Mouse (Mus musculus) hindbrain, embryonic 15.5 days (tissue): Measurements from ENCODE around the gene Dedd2. TPM values are rescaled to one million over a fixed set of nuclear protein-coding genes. Genes with fewer than 3 reads are reported as not detected.

ENCODE experiments used
- ATAC-seq: fragments of 200-750 bp; cut with Nextera tagmentation; 2 replicates; pipeline ENCODE4 v1.8.0; 2017; ENCODE audit warnings: low read depth, moderate number of reproducible peaks, moderate TSS enrichment; ENCODE audit not compliant: low FRiP score
- H3K27ac ChIP-seq: fragments of 300-500 bp; sonication (generic); replicated peaks from 2 replicates; pipeline ENCODE4 v1.5.1; 2015; ENCODE audit warnings: mild to moderate bottlenecking, inconsistent platforms
- H3K27me3 ChIP-seq: fragments of 300-500 bp; sonication (generic); 2 replicates; pipeline ENCODE4 v1.6.1; 2015; ENCODE audit warnings: control low read depth, inconsistent platforms
- H3K36me3 ChIP-seq: fragments of 300-500 bp; sonication (generic); 2 replicates; pipeline ENCODE4 v1.6.1; 2015; ENCODE audit warnings: control low read depth, inconsistent platforms
- H3K4me1 ChIP-seq: fragments of 300-500 bp; sonication (generic); replicated peaks from 2 replicates; pipeline ENCODE4 v1.6.1; 2015; ENCODE audit warnings: control low read depth, inconsistent platforms
- H3K4me2 ChIP-seq: fragments of 300-500 bp; sonication (generic); 2 replicates; pipeline ENCODE4 v1.6.1; 2015; ENCODE audit warnings: moderate library complexity, mild to moderate bottlenecking, inconsistent platforms
- H3K4me3 ChIP-seq: fragments of 300-500 bp; sonication (generic); 2 replicates; pipeline ENCODE4 v1.5.1; 2015; ENCODE audit warnings: mild to moderate bottlenecking, inconsistent platforms
- H3K9ac ChIP-seq: fragments of 300-500 bp; sonication (generic); 2 replicates; pipeline ENCODE4 v1.6.1; 2015; ENCODE audit warnings: inconsistent platforms
- H3K9me3 ChIP-seq: fragments of 300-500 bp; sonication (generic); 2 replicates; pipeline ENCODE4 v1.6.1; 2016; ENCODE audit warnings: control low read depth, inconsistent platforms
- WGBS: fragments of 180-500 bp; shearing (Covaris S2); methylation state at CpG from one replicate; pipeline ENCODE4 v1.1.7; 2015; 5-methylcytosine and 5-hydroxymethylcytosine counted together
- polyA plus RNA-seq: library from polyadenylated mRNA; unstranded; fragments of >200 nt; fragmentation: Nextera tagmentation; extraction: Ambion mirVana; gene quantifications from 2 replicates; pipeline ENCODE4 v1.2.1, GENCODE M21; 2015

Dedd2 gene
- polyA plus RNA-seq, 1 experiment from 2014 or later = 17.3 TPM

DNA sequence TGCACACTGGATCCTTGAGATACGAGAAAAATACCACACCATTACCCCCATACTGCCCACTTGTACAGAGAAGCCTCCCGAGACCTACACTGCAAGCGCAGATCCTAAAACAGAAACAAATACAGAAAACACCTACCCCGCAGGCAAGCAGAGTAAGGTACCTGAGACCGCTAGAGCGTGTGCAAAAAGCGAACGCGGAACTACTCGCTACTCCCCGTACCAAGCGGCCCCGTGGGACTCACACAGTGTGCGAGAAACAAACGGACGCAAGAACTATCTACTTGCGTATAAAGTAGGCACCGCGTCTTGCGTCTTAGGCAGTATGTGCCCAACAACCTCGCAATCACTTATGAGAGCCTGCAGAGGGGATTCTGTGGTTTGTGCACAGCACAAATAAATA, 38.6 kb downstream of the Dedd2 start:
- H3K36me3 ChIP-seq = no peaks in the 10 kb centered on the region
- H3K9ac ChIP-seq = peak overlapping the region; percentile 17; the same call in 1 of the 2 replicates
- WGBS = 2% methylated on average over 21 of the region's 21 CpGs
- peaks cover 10% of the 10 kb centered on the region; the same call in 1 of the 2 replicates for H3K27me3 ChIP-seq
- no peaks in the 10 kb centered on the region for H3K9me3 ChIP-seq
- H3K27ac ChIP-seq = peak overlapping the region; percentile 27; the same call in 1 of the 2 replicates
- peak overlapping the region; percentile 22 for H3K4me3 ChIP-seq
- peak overlapping the region; percentile 69 for H3K4me2 ChIP-seq
- H3K4me1 ChIP-seq = peaks cover 39% of the 10 kb centered on the region
- ATAC-seq = no peak

DNA sequence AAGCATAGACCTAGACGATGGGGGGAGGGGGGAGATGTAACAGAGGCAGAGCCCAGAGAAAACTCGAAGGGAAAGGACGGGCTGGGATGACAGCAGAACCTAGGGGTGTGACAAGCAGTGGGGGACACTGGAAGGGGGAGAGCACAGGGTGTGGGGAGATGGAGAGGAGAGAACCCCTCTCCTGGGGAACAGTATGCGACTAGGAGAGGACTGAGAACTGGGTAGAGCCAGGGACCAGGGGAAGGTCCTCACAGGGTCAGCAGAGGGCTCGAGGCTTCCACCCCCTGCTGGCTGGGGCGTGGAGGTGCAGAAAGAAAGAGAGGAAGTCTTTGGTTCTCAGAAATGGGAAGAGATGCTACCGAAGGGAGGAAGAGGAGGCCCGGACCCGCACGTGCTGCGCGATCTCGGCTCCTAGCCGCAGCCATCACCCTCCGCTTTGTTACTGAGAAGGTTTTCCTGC, 39.1 kb downstream of the Dedd2 start:
- Histone ChIP-seq H3K4me2 (peak overlapping the region; percentile 69), H3K4me3 (peak overlapping the region; percentile 22), H3K9me3 (no peaks in the 10 kb centered on the region), H3K4me1 (peaks cover 44% of the 10 kb centered on the region), H3K9ac (peak overlapping the region; percentile 17; the same call in 1 of the 2 replicates), H3K27ac (peak overlapping the region; percentile 27; the same call in 1 of the 2 replicates), H3K27me3 (peaks cover 10% of the 10 kb centered on the region; the same call in 1 of the 2 replicates), H3K36me3 (no peaks in the 10 kb centered on the region)
- WGBS = 0% methylated on average over 15 of the region's 15 CpGs
- peak; percentile 5; the same call in 1 of the 2 replicates for ATAC-seq

DNA sequence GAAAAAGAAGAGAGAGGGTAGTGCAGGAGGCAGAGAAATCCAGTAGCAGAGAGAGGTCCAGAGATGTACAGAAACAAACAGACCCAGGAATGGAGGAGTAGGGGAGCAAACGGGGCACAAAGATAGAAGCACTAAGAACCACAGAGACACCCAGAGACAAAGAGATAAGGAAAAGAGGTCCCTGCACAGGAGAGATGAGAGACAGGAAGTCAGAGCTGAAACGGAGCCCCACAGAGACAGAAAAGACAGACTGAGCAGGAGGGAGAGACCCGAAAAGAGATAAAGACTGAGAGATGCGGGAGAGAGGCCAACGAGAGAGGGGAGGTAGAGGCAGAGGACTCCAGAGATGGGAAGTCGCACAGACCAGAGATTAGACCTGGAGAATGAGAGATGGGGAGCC, 39.9 kb downstream of the Dedd2 start:
- H3K27me3 ChIP-seq = peaks cover 10% of the 10 kb centered on the region; the same call in 1 of the 2 replicates
- H3K4me2 ChIP-seq = peak overlapping the region; percentile 69
- 2% methylated on average over 6 of the region's 6 CpGs for WGBS
- peaks cover 52% of the 10 kb centered on the region for H3K4me1 ChIP-seq
- H3K9me3 ChIP-seq = no peaks in the 10 kb centered on the region
- no peaks in the 10 kb centered on the region for H3K36me3 ChIP-seq
- peak overlapping the region; percentile 77 for H3K9ac ChIP-seq
- H3K4me3 ChIP-seq = peak overlapping the region; percentile 53
- peak overlapping the region; percentile 97 for H3K27ac ChIP-seq
- ATAC-seq = no peak

DNA sequence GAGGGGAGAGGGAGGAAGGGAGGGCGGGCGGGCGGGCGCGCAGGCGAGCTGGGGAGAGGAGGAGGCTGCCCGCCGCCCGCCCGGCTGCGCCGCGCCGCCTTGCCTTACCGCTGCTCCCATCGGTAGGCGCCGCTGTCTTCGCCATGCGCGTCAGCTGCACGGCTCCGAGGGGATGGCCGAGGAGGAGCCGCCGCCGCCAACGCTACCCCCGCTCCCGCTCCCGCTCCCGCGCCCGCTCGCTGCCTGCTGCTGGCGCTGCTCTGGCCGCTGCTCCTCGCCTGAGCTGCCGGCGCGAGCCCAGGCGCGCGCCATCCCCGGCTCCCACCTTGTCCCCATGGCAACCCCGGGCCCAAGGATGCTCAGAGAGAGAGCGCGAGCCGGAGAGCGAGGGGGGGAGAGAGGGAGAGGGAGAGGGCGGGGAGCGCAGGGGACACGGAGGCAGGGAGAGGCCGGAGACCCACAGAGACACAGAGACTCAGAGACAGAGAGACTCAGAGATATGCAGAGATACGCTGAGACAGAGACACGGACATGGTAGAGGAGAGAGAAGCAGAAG, 40.7 kb downstream of the Dedd2 start, which contains the start of gene Pou2f2:
Gene Pou2f2 (minus strand): TSS at position 121 of the 556 bp plus-strand sequence.
- peaks cover 10% of the 10 kb centered on the region; the same call in 1 of the 2 replicates for H3K27me3 ChIP-seq
- peak within 1 kb of the TSS; percentile 97 for H3K27ac ChIP-seq
- peak within 1 kb of the TSS; percentile 77 for H3K9ac ChIP-seq
- H3K9me3 ChIP-seq = no peaks in the 10 kb centered on the region
- peaks cover 61% of the 10 kb centered on the region for H3K4me1 ChIP-seq
- peak within 1 kb of the TSS; percentile 69 for H3K4me2 ChIP-seq
- WGBS = 0% methylated on average over 33 of the region's 56 CpGs
- peak; percentile 94 for ATAC-seq
- H3K4me3 ChIP-seq = peak within 1 kb of the TSS; percentile 53
- H3K36me3 ChIP-seq = no peaks in the 10 kb centered on the region

DNA sequence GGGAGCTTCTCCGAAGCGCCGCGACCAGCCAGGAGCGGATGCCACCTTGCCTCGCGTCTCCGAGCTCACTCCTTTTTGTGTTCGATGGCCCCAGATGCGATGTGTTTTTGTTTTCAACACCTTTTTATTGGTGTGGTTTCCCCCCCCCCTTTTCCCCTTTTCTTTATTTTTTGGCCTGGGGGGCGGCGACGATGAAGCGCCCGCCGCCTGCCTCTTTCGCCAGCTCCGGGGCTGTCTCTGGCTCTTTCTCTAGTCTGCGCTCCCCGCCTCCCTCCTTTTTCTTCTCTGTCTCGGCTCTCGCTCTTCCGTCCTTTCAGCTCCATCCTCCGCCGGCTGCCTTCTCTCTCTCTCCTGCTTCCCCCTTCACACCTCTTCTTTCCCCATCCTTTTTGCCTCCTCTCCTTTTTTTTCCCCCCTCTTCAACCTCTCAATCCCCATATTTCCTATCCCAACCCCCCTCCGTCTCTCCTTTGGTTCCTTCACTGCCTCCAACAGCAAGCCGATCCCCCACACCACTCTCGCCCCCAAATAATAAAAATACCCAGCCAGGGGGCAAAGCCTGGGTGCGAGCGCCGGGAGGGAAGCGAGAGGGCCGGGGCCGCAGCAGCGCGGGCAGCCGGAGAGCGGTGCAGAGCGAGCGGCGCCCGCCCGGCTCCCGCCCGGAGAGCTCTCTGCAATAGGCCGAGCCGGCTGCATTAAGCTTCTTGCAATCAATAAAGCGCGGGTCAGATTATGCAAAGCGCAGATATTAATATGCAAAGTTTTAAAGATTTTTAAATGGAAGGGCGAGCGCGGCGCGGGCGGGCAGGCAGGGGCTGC, 41.4 kb downstream of the Dedd2 start:
- peak; percentile 79 for ATAC-seq
- Histone ChIP-seq H3K4me2 (peak overlapping the region; percentile 69), H3K4me1 (peaks cover 67% of the 10 kb centered on the region), H3K4me3 (peak overlapping the region; percentile 53), H3K9ac (peak overlapping the region; percentile 77), H3K27ac (peak overlapping the region; percentile 97), H3K9me3 (no peaks in the 10 kb centered on the region), H3K27me3 (peaks cover 10% of the 10 kb centered on the region; the same call in 1 of the 2 replicates), H3K36me3 (no peaks in the 10 kb centered on the region)
- WGBS = 1% methylated on average over 52 of the region's 56 CpGs

DNA sequence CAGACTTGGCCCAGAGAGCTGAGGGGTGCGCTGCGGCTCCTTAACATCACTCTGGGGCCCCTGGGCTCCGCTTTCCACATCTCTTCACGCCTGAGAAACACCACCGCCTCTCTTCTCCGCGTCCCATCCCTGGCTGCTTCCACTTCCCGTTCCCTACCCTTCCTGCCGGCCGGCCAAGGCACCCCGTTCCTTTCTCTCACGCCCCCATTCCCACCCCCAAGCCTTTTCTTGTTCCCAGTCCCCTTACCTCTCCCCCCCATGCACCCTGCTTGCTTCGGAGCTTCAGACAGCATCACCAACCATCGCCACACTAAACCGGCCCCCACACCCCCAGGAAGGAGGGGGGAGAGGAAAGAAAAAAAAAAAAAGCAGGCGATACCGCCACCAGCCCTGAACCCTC, 42.1 kb downstream of the Dedd2 start:
- H3K36me3 ChIP-seq = no peaks in the 10 kb centered on the region
- no peak for ATAC-seq
- peaks cover 74% of the 10 kb centered on the region for H3K4me1 ChIP-seq
- H3K27me3 ChIP-seq = peaks cover 10% of the 10 kb centered on the region; the same call in 1 of the 2 replicates
- H3K9ac ChIP-seq = peak overlapping the region; percentile 77
- H3K4me2 ChIP-seq = peak overlapping the region; percentile 69
- H3K4me3 ChIP-seq = peak overlapping the region; percentile 53
- no peaks in the 10 kb centered on the region for H3K9me3 ChIP-seq
- under 1% methylated on average over 17 of the region's 17 CpGs for WGBS
- peak overlapping the region; percentile 97 for H3K27ac ChIP-seq

DNA sequence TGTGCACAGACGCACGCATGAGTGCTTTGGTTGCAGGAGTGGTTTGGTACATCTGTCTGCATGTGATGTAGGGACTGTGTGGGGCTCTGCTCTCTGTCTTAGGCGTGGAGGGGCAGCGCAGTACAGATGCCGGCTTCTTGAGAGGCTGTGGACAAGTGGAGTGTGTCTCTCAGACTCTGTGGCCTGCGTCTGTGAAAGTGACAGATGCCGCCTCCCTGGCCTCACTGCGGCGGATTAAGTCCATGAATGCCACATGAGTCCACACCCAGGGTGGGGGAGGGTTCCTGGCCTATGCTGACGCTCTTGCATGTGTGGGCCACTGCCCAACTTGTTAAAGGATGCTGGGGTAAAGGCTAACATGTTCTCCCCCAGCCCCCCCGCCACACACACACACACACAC, 46.1 kb downstream of the Dedd2 start:
- ATAC-seq = no peak
- no peak overlapping the region for H3K9ac ChIP-seq
- peak overlapping the region; percentile 13; the same call in 1 of the 2 replicates for H3K27ac ChIP-seq
- no peaks in the 10 kb centered on the region for H3K9me3 ChIP-seq
- peak overlapping the region; percentile 18; the same call in 1 of the 2 replicates for H3K4me2 ChIP-seq
- 32% methylated on average over 11 of the region's 11 CpGs for WGBS
- no peaks in the 10 kb centered on the region for H3K27me3 ChIP-seq
- H3K4me3 ChIP-seq = no peak overlapping the region
- H3K36me3 ChIP-seq = no peaks in the 10 kb centered on the region
- H3K4me1 ChIP-seq = peaks cover 73% of the 10 kb centered on the region

DNA sequence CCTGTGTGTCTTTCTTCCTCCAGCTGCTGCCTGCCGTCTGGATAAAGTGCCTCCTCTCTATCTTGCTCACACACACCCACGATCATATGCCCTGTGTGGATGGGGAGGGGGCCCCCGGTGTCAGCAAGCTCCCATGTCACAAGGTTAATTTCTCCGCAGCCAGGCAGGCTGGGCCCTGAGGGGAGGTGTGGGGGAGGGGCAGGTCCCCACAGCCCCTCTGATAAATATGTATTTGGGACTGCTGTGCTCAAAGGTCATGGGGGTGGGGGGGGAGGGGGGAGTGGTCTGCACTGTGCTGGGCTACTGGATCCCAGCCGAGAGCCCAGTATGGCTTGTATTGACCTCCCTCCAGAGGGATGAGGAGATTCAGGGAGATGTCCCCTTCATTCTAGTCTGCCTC, 47.7 kb downstream of the Dedd2 start:
- no peaks in the 10 kb centered on the region for H3K36me3 ChIP-seq
- peaks cover 68% of the 10 kb centered on the region for H3K4me1 ChIP-seq
- no peak for ATAC-seq
- H3K9me3 ChIP-seq = no peaks in the 10 kb centered on the region
- 7% methylated on average over 5 of the region's 5 CpGs for WGBS
- H3K4me2 ChIP-seq = peak overlapping the region; percentile 13; the same call in 1 of the 2 replicates
- H3K27me3 ChIP-seq = no peaks in the 10 kb centered on the region
- no peak overlapping the region for H3K9ac ChIP-seq
- no peak overlapping the region for H3K4me3 ChIP-seq
- H3K27ac ChIP-seq = no peak overlapping the region

DNA sequence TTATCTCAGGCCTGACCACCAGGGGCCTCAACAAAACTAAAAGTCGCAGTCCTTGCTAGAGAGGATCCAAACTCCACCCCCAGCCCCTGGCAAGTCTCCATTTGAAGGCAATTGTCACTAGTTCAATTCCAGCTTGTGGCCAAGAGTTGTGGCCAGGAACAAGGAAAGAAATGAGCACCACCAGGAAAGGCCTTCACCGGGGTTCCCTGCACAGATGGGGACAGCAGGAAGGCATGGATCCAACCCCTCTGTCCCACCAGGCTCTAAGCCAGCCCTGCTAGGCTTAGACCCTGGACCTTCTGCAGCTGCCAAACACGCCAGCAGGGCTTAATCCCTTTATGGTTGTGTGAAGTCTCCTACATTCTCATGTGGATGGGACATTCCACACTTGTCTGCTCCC, 49.8 kb downstream of the Dedd2 start:
- whole genome bisulfite sequencing = 42% methylated on average over 3 of the region's 3 CpGs
- Histone ChIP-seq H3K27ac (no peak overlapping the region), H3K4me2 (no peak overlapping the region)

DNA sequence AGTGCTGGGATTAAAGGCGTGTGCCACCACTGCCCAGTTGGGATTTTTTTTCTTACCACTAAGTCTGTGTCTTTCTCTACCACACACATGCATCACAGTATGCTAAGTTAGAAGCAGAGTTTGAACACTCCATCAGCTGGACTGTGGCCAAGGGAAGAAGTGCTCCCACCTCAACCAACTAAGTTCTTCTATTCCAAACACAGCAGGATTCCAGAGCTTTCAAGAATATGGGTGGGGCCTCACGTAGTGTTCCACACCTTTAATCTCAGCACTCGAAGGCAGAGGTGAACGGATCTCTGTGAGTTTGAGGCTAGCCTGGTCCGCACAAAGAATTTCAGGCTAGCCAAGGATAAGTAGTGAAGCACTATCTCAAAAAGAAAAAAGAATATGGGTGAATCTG, 54.3 kb downstream of the Dedd2 start:
- Histone ChIP-seq H3K27ac (no peak overlapping the region), H3K36me3 (no peaks in the 10 kb centered on the region), H3K27me3 (no peaks in the 10 kb centered on the region), H3K9me3 (no peaks in the 10 kb centered on the region), H3K4me3 (no peak overlapping the region), H3K9ac (no peak overlapping the region), H3K4me2 (no peak overlapping the region), H3K4me1 (0 out of 2 replicates have a peak, but pooled peaks cover 10% of the 10 kb centered on the region)
- 85% methylated on average over 5 of the region's 5 CpGs for WGBS
- no peak for ATAC-seq

More for the DNA sequence above, 49.8 kb downstream of the Dedd2 start:
- Histone ChIP-seq H3K27me3 (no peaks in the 10 kb centered on the region), H3K9me3 (no peaks in the 10 kb centered on the region), H3K9ac (no peak overlapping the region), H3K4me1 (peaks cover 47% of the 10 kb centered on the region), H3K4me3 (no peak overlapping the region), H3K36me3 (no peaks in the 10 kb centered on the region)
- no peak; the same call in 1 of the 2 replicates for ATAC-seq

DNA sequence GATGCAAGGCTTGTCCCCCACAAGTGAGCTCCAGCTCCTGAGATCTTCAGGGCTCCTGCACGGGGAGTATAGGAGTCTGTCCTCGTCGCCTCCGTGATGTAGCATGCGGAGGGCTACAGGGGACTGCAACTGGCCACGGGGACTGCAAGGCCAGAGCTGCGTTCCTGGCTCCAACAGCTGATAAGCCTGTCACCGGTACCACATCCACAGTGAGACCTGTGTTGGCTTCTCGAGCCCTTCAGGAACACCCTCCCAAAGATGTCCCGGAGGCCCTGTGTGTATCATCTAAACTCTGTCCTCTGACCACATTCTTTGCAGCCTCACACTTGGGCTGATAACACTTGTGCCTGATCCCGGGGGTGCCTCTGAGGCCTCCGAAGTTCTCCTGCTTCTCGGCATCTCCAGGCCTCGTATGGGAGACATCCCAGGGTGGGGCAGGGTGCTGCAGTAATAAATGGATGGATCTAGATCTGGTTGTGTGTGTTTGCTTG, 64.2 kb downstream of the Dedd2 start:
- 42% methylated on average over 14 of the region's 14 CpGs for WGBS
- H3K27ac ChIP-seq = no peak overlapping the region

More for the DNA sequence above, 64.2 kb downstream of the Dedd2 start:
- Histone ChIP-seq H3K4me1 (peaks cover 48% of the 10 kb centered on the region), H3K9ac (no peak overlapping the region), H3K4me3 (no peak overlapping the region), H3K4me2 (no peak overlapping the region), H3K27me3 (no peaks in the 10 kb centered on the region), H3K9me3 (no peaks in the 10 kb centered on the region), H3K36me3 (no peaks in the 10 kb centered on the region)
- ATAC-seq = no peak
